Mouse (Mus musculus): ENCODE measurements at regions not wholly inside any gene's neighbourhood (a gene's known extent, or its start where the extent isn't known, plus 50 kb on each side); places are given as distances from the start of the nearest gene placed in this dataset.
A peak's percentile ranks its signal among the peaks of the same experiment; 100 is the strongest.

DNA sequence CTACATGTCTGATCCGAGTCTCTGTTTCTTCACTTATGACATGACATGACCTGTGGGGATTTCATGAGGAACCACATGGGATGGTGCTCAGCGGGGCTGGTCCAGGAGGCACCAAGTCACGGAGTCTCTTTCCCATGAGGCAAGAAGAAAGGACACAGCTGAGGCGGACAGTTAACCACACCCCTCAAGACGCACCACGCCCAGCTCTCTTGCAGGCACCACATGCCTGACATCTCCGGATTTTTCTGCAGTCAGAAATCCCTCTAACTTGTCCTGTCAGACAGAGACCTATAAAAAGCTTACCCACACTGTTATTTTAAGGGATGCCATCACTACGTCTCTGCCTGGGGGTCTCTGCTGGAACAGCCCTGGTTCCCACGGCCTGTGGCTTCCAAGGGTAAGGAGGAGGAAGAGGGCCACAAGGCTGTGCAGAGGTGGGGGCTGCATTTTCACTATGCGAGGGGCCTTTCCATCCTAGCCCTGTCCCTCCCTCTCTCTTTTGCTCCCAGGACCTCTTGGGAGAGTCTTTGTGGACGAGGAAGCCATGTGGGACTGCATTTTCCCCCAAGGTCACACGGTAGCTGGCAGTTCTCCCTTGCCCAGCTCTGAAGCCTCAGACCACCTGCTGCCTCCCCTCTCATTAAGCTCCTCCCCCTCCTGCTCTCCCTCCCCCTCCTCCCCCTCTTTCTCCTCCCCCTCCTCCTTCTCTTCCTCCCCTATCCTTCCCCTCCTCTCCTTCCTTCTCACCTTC lies 154.6 kb upstream of the Gm26897 start:
- ATAC-seq (replicated peaks in 1 of 2; ENCODE audit: insufficient read depth in 1 of 2, low FRiP score in 2 of 2, low TSS enrichment in 1 of 2, low read depth in 1 of 2, poor library complexity in 2 of 2, severe bottlenecking in 2 of 2) = no peak

DNA sequence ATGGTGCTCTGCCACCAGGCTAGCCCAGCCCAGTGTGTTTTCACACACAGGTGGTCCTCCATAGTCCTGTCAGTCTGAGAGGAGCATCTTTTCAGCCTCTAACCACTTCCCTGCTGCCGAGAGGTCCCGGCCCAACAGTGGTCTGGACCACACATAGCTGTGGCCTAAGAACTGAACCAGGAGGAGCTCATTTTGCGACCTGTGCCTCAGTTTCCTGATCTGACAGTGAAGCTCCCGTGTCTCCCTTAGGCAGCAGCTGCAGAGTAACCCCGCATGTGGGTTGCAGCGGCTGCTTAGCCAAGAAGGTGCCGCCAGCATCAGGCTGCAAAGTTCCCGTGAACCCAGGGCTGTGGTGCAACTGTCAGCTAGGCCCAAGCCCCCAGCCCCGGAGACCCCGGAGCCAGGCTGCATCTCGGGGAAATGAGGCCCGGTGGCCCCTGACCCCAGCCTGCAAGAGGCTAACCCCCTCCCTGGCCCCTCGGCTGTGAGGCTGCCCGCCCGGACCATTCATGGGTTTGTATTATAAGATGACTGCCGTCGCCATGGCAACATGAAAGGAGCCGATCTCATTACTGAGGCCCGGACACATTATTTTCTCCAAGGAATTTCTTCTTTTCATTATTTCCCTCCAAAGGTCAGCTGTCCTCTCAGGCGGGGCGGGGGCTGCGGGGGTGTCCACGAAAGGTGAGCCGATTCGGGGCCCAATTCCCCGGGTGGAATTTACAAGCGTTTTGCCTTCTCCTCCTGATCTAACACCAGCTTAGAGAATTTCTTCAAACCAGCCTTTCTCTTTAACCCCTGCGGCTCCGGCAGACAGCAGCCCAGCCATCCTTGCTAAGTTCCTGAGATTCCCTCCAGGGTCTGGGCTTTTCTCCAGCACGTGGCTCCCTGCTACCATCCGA lies 152.6 kb upstream of the Gm26897 start:
- no peak for ATAC-seq (replicated peaks in 1 of 2; ENCODE audit: insufficient read depth in 1 of 2, low FRiP score in 2 of 2, low TSS enrichment in 1 of 2, low read depth in 1 of 2, poor library complexity in 2 of 2, severe bottlenecking in 2 of 2)

DNA sequence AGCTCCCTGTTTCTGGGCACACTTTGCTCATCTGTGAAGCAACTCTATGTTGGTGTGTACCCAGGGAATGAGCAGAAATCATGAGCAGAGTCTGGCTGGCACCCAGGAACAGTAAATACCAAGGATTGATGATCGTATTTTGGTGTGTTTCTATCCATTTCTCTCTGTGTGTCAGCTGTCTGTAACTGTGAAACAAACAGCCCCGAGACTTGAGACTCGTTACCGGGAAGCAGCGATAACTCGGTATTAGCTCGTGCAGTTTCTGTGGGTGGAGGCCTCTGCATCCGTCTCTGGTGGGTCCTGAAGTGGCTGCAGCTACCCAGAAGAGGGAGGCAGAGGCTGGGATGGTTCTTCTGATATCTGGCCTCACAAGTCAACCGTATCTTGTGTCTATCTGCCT lies 151.7 kb upstream of the Gm26897 start:
- ATAC-seq (replicated peaks in 1 of 2; ENCODE audit: insufficient read depth in 1 of 2, low FRiP score in 2 of 2, low TSS enrichment in 1 of 2, low read depth in 1 of 2, poor library complexity in 2 of 2, severe bottlenecking in 2 of 2) = no peak

DNA sequence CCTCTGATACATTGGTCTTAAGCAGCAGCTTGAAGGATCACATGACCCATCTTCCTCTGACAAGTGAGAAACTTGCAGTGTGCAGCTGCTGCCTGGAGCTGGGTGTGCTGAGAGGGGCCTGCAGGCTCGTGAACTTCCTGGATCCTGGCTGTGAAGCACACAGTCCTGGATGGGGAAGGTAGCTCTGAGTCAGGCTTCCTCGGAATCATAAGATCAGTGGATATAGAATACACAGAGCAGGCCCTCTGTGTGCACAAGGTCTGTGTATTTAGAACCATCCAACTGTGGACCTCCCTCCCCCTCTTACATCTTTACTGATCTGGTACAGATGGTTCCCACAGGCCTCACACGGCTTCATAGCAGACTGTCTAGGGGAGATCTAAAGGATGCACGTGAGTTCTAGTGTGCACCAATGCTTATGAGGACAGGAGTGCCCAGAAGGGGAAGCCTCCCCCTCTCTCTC lies 143.1 kb upstream of the Gm26897 start:
- ATAC-seq (replicated peaks in 1 of 2; ENCODE audit: insufficient read depth in 1 of 2, low FRiP score in 2 of 2, low TSS enrichment in 1 of 2, low read depth in 1 of 2, poor library complexity in 2 of 2, severe bottlenecking in 2 of 2) = peak; percentile 42 to 63

- no peak for ATAC-seq (replicated peaks in 1 of 2; ENCODE audit: insufficient read depth in 1 of 2, low FRiP score in 2 of 2, low TSS enrichment in 1 of 2, low read depth in 1 of 2, poor library complexity in 2 of 2, severe bottlenecking in 2 of 2)
These were observed 140.9 kb upstream of the Gm26897 start for GRCm38 (mm10) chr5:111592807-111593206.

DNA sequence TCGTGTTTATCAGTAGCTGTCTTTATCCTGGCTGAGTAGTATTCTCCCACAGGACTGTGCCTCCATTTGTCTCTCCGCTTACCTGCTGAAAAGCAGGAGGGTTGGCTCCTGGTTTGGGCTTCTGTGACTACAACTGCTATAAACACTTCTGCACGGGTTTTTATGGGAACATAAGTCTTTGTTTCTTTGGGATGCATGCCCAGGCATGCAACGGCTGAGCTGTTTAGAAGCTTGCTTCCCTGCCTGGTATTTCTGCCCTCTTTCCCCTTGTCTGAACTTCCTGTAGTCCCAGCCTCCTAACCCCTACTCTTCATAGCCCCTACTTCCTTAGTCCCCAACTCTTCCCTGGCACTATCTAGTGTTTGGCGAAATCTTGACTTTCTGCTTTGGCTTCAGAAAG lies 139.6 kb upstream of the Gm26897 start:
- ATAC-seq (replicated peaks in 1 of 2; ENCODE audit: insufficient read depth in 1 of 2, low FRiP score in 2 of 2, low TSS enrichment in 1 of 2, low read depth in 1 of 2, poor library complexity in 2 of 2, severe bottlenecking in 2 of 2) = no peak

- no peak for ATAC-seq (replicated peaks in 1 of 2; ENCODE audit: insufficient read depth in 1 of 2, low FRiP score in 2 of 2, low TSS enrichment in 1 of 2, low read depth in 1 of 2, poor library complexity in 2 of 2, severe bottlenecking in 2 of 2)
These were observed 138.3 kb upstream of the Gm26897 start for GRCm38 (mm10) chr5:111595438-111595837.

GRCm38 (mm10) chr5:111597733-111598132 lies 136.0 kb upstream of the Gm26897 start:
- ATAC-seq (replicated peaks in 1 of 2; ENCODE audit: insufficient read depth in 1 of 2, low FRiP score in 2 of 2, low TSS enrichment in 1 of 2, low read depth in 1 of 2, poor library complexity in 2 of 2, severe bottlenecking in 2 of 2) = no peak

DNA sequence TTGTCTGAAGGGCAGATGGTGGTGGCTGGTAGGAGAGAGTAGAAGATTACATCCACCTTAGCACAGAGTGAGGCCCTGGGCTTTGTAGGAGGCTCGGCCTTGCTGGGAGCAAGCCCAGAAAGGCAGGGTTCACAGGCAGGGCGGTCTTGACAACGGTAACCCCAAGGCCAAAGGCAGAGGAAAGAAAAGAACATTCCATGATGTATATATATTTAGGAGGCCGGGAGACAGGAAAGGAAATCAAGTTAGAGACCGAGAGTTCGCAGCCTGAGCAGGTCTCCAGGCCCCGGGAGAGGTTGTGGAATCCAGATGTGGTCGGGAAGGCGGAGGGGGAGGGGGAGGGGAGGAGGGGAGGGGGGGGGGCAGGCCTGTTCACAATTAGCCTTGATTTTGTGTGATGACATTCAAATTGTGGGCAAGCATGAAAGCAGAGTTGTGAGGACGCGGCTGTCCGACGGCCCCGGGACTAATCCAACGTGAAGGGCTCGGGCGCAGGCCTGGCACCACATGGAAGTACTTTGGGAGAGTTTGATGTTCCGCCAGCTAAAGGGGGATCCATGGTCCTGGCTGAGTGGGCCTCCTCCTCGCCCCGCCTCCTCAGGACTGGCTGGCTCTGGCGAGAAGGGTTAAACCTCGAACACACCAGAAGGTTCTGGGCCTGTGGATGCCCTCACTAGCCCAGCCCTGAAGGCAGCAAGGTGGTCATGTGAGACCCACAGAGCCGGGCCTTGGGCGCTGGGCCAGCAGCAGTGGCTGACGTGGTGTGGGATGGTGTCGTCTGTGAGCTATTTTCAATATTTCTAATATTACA lies 131.8 kb upstream of the Gm26897 start:
- no peak for ATAC-seq (replicated peaks in 1 of 2; ENCODE audit: insufficient read depth in 1 of 2, low FRiP score in 2 of 2, low TSS enrichment in 1 of 2, low read depth in 1 of 2, poor library complexity in 2 of 2, severe bottlenecking in 2 of 2)

GRCm38 (mm10) chr5:111613687-111614086 lies 120.0 kb upstream of the Gm26897 start:
- ATAC-seq (replicated peaks in 1 of 2; ENCODE audit: insufficient read depth in 1 of 2, low FRiP score in 2 of 2, low TSS enrichment in 1 of 2, low read depth in 1 of 2, poor library complexity in 2 of 2, severe bottlenecking in 2 of 2) = no peak

DNA sequence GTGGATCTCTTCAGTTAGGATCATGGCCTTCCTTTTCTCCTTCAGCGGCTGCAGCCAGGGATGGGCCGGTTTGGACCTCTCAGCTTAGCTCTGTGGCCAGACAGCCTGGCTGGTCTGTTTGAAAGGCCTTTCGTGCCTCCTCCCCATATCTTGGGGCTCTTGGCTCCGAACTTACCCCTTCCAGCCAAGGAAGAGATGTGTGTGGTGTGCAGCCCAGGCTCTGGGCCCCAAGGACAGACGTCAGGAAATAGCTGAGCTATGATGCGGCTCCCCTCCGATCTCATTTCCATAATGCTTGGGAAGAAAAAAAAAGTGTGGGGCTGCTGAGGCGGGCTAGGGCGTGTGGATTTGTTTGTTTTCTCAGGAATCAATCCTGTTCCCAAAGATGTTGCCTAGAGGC lies 113.8 kb upstream of the Gm26897 start:
- ATAC-seq (replicated peaks in 1 of 2; ENCODE audit: insufficient read depth in 1 of 2, low FRiP score in 2 of 2, low TSS enrichment in 1 of 2, low read depth in 1 of 2, poor library complexity in 2 of 2, severe bottlenecking in 2 of 2) = no peak

DNA sequence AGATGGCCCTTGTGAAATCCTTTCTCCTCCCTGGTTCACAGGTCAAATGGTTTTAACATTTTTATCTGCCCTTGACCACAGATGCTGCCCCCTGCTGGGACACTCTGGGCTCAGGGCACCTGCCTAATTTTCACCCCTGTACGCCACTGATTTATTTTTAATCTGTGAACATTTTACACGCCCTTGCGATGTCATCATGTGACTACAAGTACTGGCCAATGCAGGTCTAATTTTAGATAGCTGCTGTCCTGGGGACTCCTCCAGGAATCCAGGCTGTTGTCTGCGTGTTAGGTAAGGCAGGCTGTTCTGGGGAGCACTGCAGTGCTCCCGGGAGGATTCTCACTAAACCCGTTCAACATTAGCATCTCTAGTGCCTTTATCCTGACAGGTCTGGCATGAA lies 113.1 kb upstream of the Gm26897 start:
- no peak for ATAC-seq (replicated peaks in 1 of 2; ENCODE audit: insufficient read depth in 1 of 2, low FRiP score in 2 of 2, low TSS enrichment in 1 of 2, low read depth in 1 of 2, poor library complexity in 2 of 2, severe bottlenecking in 2 of 2)

GRCm38 (mm10) chr5:111622481-111622880 lies 111.2 kb upstream of the Gm26897 start:
- no peak for ATAC-seq (replicated peaks in 1 of 2; ENCODE audit: insufficient read depth in 1 of 2, low FRiP score in 2 of 2, low TSS enrichment in 1 of 2, low read depth in 1 of 2, poor library complexity in 2 of 2, severe bottlenecking in 2 of 2)

DNA sequence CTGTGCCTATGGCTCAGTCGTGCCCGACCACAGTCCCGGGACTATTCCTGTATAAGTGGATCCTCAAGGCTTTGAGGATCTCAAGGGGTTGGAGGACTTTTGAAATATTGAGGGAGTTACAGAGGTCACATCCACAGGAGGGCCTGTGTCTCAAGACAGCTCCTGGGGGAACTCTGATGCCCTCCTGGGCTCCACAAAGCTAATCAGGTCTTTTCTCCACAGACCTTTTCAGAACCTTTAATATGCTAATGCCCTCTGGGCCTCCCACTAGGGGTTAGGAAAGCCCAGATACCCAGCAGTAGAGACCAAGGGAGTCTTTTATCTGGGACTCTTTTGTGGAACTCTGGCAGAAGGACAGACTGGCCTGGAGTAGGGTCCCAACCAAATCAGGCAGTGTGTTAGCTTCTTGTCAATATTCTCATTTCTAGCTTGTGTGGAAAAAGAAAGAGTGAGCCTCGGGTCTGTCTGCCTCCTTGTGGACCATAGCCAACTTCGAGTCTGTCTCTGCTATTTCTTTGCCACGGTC lies 107.4 kb upstream of the Gm26897 start:
- no peak for ATAC-seq (replicated peaks in 1 of 2; ENCODE audit: insufficient read depth in 1 of 2, low FRiP score in 2 of 2, low TSS enrichment in 1 of 2, low read depth in 1 of 2, poor library complexity in 2 of 2, severe bottlenecking in 2 of 2)

GRCm38 (mm10) chr5:111630313-111630844 lies 103.3 kb upstream of the Gm26897 start:
- ATAC-seq (replicated peaks in 1 of 2; ENCODE audit: insufficient read depth in 1 of 2, low FRiP score in 2 of 2, low TSS enrichment in 1 of 2, low read depth in 1 of 2, poor library complexity in 2 of 2, severe bottlenecking in 2 of 2) = no peak

GRCm38 (mm10) chr5:111631572-111632161 lies 102.1 kb upstream of the Gm26897 start:
- no peak for ATAC-seq (replicated peaks in 1 of 2; ENCODE audit: insufficient read depth in 1 of 2, low FRiP score in 2 of 2, low TSS enrichment in 1 of 2, low read depth in 1 of 2, poor library complexity in 2 of 2, severe bottlenecking in 2 of 2)

DNA sequence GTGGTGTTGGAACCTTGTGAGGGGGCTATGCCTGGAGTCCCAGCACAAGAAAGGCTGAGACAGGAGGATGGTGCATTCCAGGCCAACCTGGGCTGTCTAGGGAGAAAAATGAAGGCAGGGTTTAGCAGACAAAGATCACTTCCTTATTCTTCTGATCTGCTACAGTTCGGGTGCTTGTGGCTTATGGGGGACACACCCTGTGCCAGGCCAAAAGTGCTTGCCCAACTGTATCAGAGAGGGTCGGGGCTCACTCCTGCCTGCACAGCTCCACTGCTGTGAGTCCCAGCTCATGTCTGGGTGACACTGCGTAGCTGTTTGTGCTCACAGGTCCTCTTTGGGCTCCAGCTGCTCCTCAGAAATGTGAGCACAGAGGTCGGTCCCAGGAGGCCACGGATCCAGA lies 98.6 kb upstream of the Gm26897 start:
- ATAC-seq (replicated peaks in 1 of 2; ENCODE audit: insufficient read depth in 1 of 2, low FRiP score in 2 of 2, low TSS enrichment in 1 of 2, low read depth in 1 of 2, poor library complexity in 2 of 2, severe bottlenecking in 2 of 2) = peak; percentile 22 to 29; a peak in 1 of 4 replicates
